Comparison of ENCODE assay signal across 10 mouse cellular contexts in the genomic region with DNA sequence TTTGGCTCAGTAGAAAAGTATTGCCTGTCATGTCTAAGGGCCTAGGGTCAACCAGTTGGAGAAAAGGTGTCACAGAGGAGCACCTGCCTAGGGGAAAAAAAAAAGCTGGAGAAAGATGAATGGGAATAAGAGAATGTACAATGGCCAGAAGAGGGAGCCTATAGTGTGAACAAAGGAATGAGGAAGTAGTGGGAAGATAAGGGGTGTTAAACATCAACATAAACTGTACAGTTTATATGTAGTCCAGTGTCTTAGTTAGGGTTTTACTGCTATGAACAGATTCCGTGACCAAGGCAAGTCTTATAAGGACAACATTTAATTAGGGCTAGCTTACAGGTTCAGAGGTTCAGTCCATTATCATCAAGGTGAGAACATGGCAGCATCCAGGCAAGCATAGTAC. TPM values are rescaled to one million over a fixed set of nuclear protein-coding genes. Genes with fewer than 3 reads are reported as not detected.
"Had no signal": no experiment of that assay in that cellular context is flagged by ENCODE, and none has a peak within 500 bp of the region (broad histone marks: within the 10 kb centered on the region; RNA-seq: fewer than 3 reads in every experiment).

No protein-coding gene starts in this region.

- H3K4me2 ChIP-seq: kidney, embryonic 15.5 days; limb, embryonic 13.5 days had no signal

- H3K9ac ChIP-seq: kidney, embryonic 15.5 days; limb, embryonic 13.5 days; liver, embryonic 14.5 days had no signal

- H3K27ac ChIP-seq: kidney, embryonic 15.5 days; limb, embryonic 13.5 days; liver, embryonic 14.5 days had no signal

- H3K4me3 ChIP-seq: kidney, embryonic 15.5 days; limb, embryonic 13.5 days had no signal

- H3K9me3 ChIP-seq: kidney, embryonic 15.5 days; limb, embryonic 13.5 days had no signal

- ATAC-seq: midbrain, embryonic 16.5 days had no signal

- H3K36me3 ChIP-seq: kidney, embryonic 15.5 days; limb, embryonic 13.5 days had no signal

- DNase-seq: kidney, adult 2 months; layer of hippocampus, postnatal 36 days; lung, adult 18-20 months; thymus, adult 2 months; thymus, postnatal 25 days had no signal

RNA-seq across cellular contexts. Expression of gene Cgn, which starts 2.8 kb away (rescaled TPM):
- total RNA-seq: megakaryocyte progenitor cell, adult 5-6 weeks had no signal
